Mouse (Mus musculus): ENCODE measurements around the gene Sirpb1a.
"Not testable (repeated sequence)": the region's sequence is repeated elsewhere in the genome, so short reads cannot be mapped to it uniquely, and the experiment has no call there.

The Sirpb1a gene

GRCm38 (mm10) chr3:15426447-15426846, at the start of gene Sirpb1a:
Sirpb1a (minus strand) TSS chr3:15426520.
- DNase-seq, result not testable (repeated sequence)

GRCm38 (mm10) chr3:15474831-15475230, 48.5 kb upstream of the Sirpb1a start:
- not testable (repeated sequence) for DNase-seq

DNA sequence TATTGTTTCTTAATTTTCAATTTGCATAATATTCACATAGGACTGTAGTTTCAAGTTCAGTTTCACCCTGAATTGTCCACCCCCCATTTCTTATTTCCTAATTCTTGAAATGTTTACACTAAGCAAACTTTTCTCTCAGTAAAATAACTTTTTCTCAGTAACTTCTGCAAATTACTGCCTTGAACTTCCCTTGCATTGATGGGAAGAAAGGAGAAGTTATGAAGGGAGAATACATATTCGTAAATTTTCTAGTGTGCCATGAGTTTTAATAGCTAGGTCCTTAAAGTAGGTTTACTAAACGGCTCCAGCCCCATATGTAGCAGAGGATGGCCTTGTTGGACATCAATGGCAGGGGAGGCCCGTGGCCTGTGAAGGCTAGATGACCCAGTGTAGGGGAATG, 43.8 kb upstream of the Sirpb1a start:
- DNase-seq, result not testable (repeated sequence)

- DNase-seq, result not testable (repeated sequence)
Measured at GRCm38 (mm10) chr3:15443936-15444335, 17.6 kb upstream of the Sirpb1a start.

- DNase-seq, result not testable (repeated sequence)
Measured at GRCm38 (mm10) chr3:15439844-15440243, 13.5 kb upstream of the Sirpb1a start.

DNA sequence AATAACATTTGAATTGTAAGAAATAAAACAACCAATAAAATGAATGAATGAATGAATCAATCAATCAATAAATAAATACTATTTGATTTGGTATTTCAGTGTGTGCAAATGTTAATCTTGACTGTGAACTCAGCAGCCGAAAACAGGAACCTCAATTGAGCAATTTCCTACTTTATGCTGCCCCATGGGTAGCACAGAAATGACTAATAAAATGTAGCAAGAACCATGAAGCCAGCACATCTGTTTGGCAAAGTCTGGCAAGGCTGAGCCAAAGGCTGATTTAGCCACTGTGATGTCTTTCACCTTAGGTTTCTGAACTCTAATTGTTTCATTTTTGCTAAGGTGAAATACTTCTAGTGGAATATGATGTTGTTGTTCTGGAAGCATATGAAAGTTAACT, 1.6 kb upstream of the Sirpb1a start:
- DNase-seq, result no peak

- not testable (repeated sequence) for DNase-seq
Measured at GRCm38 (mm10) chr3:15355690-15356089, 70.6 kb downstream of the Sirpb1a start.

GRCm38 (mm10) chr3:15350318-15350717, 76.0 kb downstream of the Sirpb1a start:
- DNase-seq, result not testable (repeated sequence)

GRCm38 (mm10) chr3:15345606-15346005, 80.7 kb downstream of the Sirpb1a start:
- not testable (repeated sequence) for DNase-seq

- no peak for DNase-seq
Measured at GRCm38 (mm10) chr3:15340287-15340686, 86.0 kb downstream of the Sirpb1a start.

- no peak for DNase-seq
Measured at GRCm38 (mm10) chr3:15334182-15334581, 92.1 kb downstream of the Sirpb1a start.

DNA sequence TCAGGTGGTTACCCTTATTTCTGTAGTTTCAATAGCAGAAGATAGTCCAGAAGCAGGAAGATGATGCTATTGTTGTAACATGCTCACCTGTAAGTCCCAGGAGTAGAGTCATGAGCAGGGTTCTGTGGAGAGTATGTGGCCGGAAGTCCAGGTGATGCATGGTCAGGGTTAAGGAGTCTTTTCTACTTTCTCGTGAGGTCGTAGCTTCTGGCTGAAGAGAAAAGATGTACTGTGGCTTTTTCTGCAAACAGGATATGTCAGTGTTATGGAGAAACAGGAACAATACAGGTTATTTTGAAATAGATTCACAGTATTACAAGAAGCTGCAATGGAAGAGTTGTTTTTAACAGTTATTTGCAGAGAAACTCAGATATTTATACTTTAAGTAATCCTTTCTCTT, 94.3 kb downstream of the Sirpb1a start, which contains the start of gene Gm9733:
Gene Gm9733 (minus strand): TSS at position 240 of the 400 bp plus-strand sequence.
- no peak for DNase-seq

DNA sequence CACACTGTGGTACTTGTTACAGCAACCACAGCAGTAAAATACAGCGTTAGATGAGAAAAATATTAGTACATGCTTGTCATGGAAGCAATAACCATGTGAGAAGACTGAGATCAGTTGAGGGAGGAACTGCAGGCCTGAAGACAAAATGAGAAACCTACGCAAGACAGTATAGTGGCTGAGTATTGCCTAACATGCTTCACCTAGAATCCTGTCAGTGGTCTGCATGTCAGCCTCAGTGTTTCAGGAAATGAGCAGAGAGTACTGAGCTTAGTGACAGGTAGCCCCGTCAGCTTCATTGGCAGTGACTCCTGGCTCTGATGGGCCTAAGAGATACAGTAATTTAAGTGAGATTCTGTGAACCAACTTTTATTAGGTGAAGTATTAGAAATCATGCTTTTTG, 94.8 kb downstream of the Sirpb1a start:
- DNase-seq, result no peak

GRCm38 (mm10) chr3:15329549-15329948, 96.8 kb downstream of the Sirpb1a start:
- no peak for DNase-seq
